Mouse (Mus musculus): ENCODE measurements around the gene Dusp28. TPM values are rescaled to one million over a fixed set of nuclear protein-coding genes. Genes with fewer than 3 reads are reported as not detected.

Gene Dusp28
- polyA plus RNA-seq, 1 experiment from 2014 or later: 10.3 TPM

GRCm38 (mm10) chr1:92879266-92879665, 27.5 kb upstream of the Dusp28 start:
- H3K27me3 ChIP-seq (replicated peaks): peaks cover 38% of the 10 kb centered on the region
- WGBS: 81% methylated on average over 12 of the region's 12 CpGs
- H3K9ac ChIP-seq: no peak overlapping the region
- H3K4me1 ChIP-seq (replicated peaks): peaks cover 9% of the 10 kb centered on the region; the same call in 1 of the 2 replicates
- ATAC-seq (ENCODE audit: insufficient number of reproducible peaks, low FRiP score): no peak
- H3K4me2 ChIP-seq: no peak overlapping the region
- no peak overlapping the region for H3K4me3 ChIP-seq
- no peaks in the 10 kb centered on the region for H3K36me3 ChIP-seq
- H3K27ac ChIP-seq (ENCODE audit: poor library complexity, severe bottlenecking): no peak overlapping the region
- no peaks in the 10 kb centered on the region for H3K9me3 ChIP-seq (replicated peaks)

- H3K4me3 ChIP-seq: no peak overlapping the region
- no peak for ATAC-seq (ENCODE audit: insufficient number of reproducible peaks, low FRiP score)
- no peak overlapping the region for H3K4me2 ChIP-seq
- WGBS: 78% methylated on average over 5 of the region's 5 CpGs
- H3K27ac ChIP-seq (ENCODE audit: poor library complexity, severe bottlenecking): no peak overlapping the region
- no peaks in the 10 kb centered on the region for H3K36me3 ChIP-seq
- H3K9ac ChIP-seq: no peak overlapping the region
- peaks cover 33% of the 10 kb centered on the region for H3K27me3 ChIP-seq (replicated peaks)
- peaks cover 9% of the 10 kb centered on the region; the same call in 1 of the 2 replicates for H3K4me1 ChIP-seq (replicated peaks)
- H3K9me3 ChIP-seq (replicated peaks): no peaks in the 10 kb centered on the region
These were observed 26.7 kb upstream of the Dusp28 start for GRCm38 (mm10) chr1:92880101-92880500.

GRCm38 (mm10) chr1:92881982-92882381, 24.8 kb upstream of the Dusp28 start:
- H3K9me3 ChIP-seq (replicated peaks): no peaks in the 10 kb centered on the region
- no peak for ATAC-seq (ENCODE audit: insufficient number of reproducible peaks, low FRiP score)
- H3K4me3 ChIP-seq: no peak overlapping the region
- peaks cover 27% of the 10 kb centered on the region for H3K27me3 ChIP-seq (replicated peaks)
- no peak overlapping the region for H3K27ac ChIP-seq (ENCODE audit: poor library complexity, severe bottlenecking)
- H3K4me1 ChIP-seq (replicated peaks): peaks cover 9% of the 10 kb centered on the region; the same call in 1 of the 2 replicates
- no peak overlapping the region for H3K9ac ChIP-seq
- H3K36me3 ChIP-seq: no peaks in the 10 kb centered on the region
- 84% methylated on average over 6 of the region's 6 CpGs for whole genome bisulfite sequencing
- no peak overlapping the region for H3K4me2 ChIP-seq

- H3K4me1 ChIP-seq (replicated peaks): no peaks in the 10 kb centered on the region
- H3K9me3 ChIP-seq (replicated peaks): no peaks in the 10 kb centered on the region
- no peak for ATAC-seq (ENCODE audit: insufficient number of reproducible peaks, low FRiP score)
- H3K27me3 ChIP-seq (replicated peaks): peaks cover 15% of the 10 kb centered on the region
- H3K27ac ChIP-seq (ENCODE audit: poor library complexity, severe bottlenecking): no peak overlapping the region
- no peak overlapping the region for H3K9ac ChIP-seq
- no peak overlapping the region for H3K4me3 ChIP-seq
- H3K36me3 ChIP-seq: no peaks in the 10 kb centered on the region
- H3K4me2 ChIP-seq: no peak overlapping the region
- WGBS: 69% methylated on average over 7 of the region's 7 CpGs
These were observed 17.7 kb upstream of the Dusp28 start for GRCm38 (mm10) chr1:92888901-92889655.

- WGBS: 55% methylated on average over 3 of the region's 3 CpGs
- H3K4me2 ChIP-seq: no peak overlapping the region
- H3K4me1 ChIP-seq (replicated peaks): no peaks in the 10 kb centered on the region
- ATAC-seq (ENCODE audit: insufficient number of reproducible peaks, low FRiP score): no peak
- H3K4me3 ChIP-seq: no peak overlapping the region
- no peak overlapping the region for H3K27ac ChIP-seq (ENCODE audit: poor library complexity, severe bottlenecking)
- no peak overlapping the region for H3K9ac ChIP-seq
- no peaks in the 10 kb centered on the region for H3K36me3 ChIP-seq
- no peaks in the 10 kb centered on the region for H3K9me3 ChIP-seq (replicated peaks)
- peaks cover 23% of the 10 kb centered on the region for H3K27me3 ChIP-seq (replicated peaks)
These were observed 14.0 kb upstream of the Dusp28 start for GRCm38 (mm10) chr1:92892791-92893190.

- H3K4me1 ChIP-seq (replicated peaks): no peaks in the 10 kb centered on the region
- no peak overlapping the region for H3K27ac ChIP-seq (ENCODE audit: poor library complexity, severe bottlenecking)
- ATAC-seq (ENCODE audit: insufficient number of reproducible peaks, low FRiP score): no peak
- H3K27me3 ChIP-seq (replicated peaks): peaks cover 15% of the 10 kb centered on the region
- H3K36me3 ChIP-seq: no peaks in the 10 kb centered on the region
- no peak overlapping the region for H3K4me3 ChIP-seq
- 53% methylated on average over 3 of the region's 3 CpGs for WGBS
- H3K4me2 ChIP-seq: no peak overlapping the region
- H3K9ac ChIP-seq: no peak overlapping the region
- H3K9me3 ChIP-seq (replicated peaks): no peaks in the 10 kb centered on the region
These were observed 12.9 kb upstream of the Dusp28 start for GRCm38 (mm10) chr1:92893896-92894295.

- 7% methylated on average over 3 of the region's 3 CpGs for WGBS
These were observed 11.7 kb upstream of the Dusp28 start for GRCm38 (mm10) chr1:92895089-92895488.

GRCm38 (mm10) chr1:92902786-92903185, 4.0 kb upstream of the Dusp28 start, which contains the start of gene Ankmy1:
Gene Ankmy1, minus strand, starts transcription at chr1:92902906.
- H3K36me3 ChIP-seq: no peaks in the 10 kb centered on the region
- no peak for ATAC-seq (ENCODE audit: insufficient number of reproducible peaks, low FRiP score)
- peaks cover 36% of the 10 kb centered on the region for H3K27me3 ChIP-seq (replicated peaks)
- H3K4me2 ChIP-seq: peak within 1 kb of the TSS; percentile 58
- H3K9me3 ChIP-seq (replicated peaks): no peaks in the 10 kb centered on the region
- 1% methylated on average over 15 of the region's 15 CpGs for WGBS
- 0 out of 2 replicates have a peak within 1 kb of the TSS, but pooled peaks have one; percentile 33 for H3K9ac ChIP-seq
- H3K27ac ChIP-seq (ENCODE audit: poor library complexity, severe bottlenecking): no peak within 1 kb of the TSS
- peaks cover 13% of the 10 kb centered on the region for H3K4me1 ChIP-seq (replicated peaks)
- peak within 1 kb of the TSS; percentile 27 for H3K4me3 ChIP-seq

More at GRCm38 (mm10) chr1:92895089-92895488, 11.7 kb upstream of the Dusp28 start:
- H3K4me2 ChIP-seq: no peak overlapping the region
- no peak overlapping the region for H3K9ac ChIP-seq
- no peaks in the 10 kb centered on the region for H3K9me3 ChIP-seq (replicated peaks)
- no peaks in the 10 kb centered on the region for H3K4me1 ChIP-seq (replicated peaks)
- H3K36me3 ChIP-seq: no peaks in the 10 kb centered on the region
- no peak overlapping the region for H3K27ac ChIP-seq (ENCODE audit: poor library complexity, severe bottlenecking)
- peaks cover 24% of the 10 kb centered on the region for H3K27me3 ChIP-seq (replicated peaks)
- H3K4me3 ChIP-seq: no peak overlapping the region
- ATAC-seq (ENCODE audit: insufficient number of reproducible peaks, low FRiP score): no peak

- Histone ChIP-seq H3K36me3 (no peaks in the 10 kb centered on the region), H3K27ac (ENCODE audit: poor library complexity, severe bottlenecking) (no peak overlapping the region), H3K9ac (no peak overlapping the region), H3K27me3 (replicated peaks) (peaks cover 36% of the 10 kb centered on the region), H3K4me3 (no peak overlapping the region), H3K4me2 (no peak overlapping the region), H3K9me3 (replicated peaks) (no peaks in the 10 kb centered on the region), H3K4me1 (replicated peaks) (peaks cover 17% of the 10 kb centered on the region)
- WGBS: 59% methylated on average over 4 of the region's 4 CpGs
- no peak for ATAC-seq (ENCODE audit: insufficient number of reproducible peaks, low FRiP score)
These were observed 3.2 kb upstream of the Dusp28 start for GRCm38 (mm10) chr1:92903627-92904026.

GRCm38 (mm10) chr1:92905703-92906310, 974 bp upstream of the Dusp28 start:
- no peaks in the 10 kb centered on the region for H3K9me3 ChIP-seq (replicated peaks)
- H3K4me2 ChIP-seq: no peak overlapping the region
- H3K36me3 ChIP-seq: no peaks in the 10 kb centered on the region
- peaks cover 22% of the 10 kb centered on the region for H3K27me3 ChIP-seq (replicated peaks)
- no peak overlapping the region for H3K27ac ChIP-seq (ENCODE audit: poor library complexity, severe bottlenecking)
- WGBS: 81% methylated on average over 2 of the region's 2 CpGs
- ATAC-seq (ENCODE audit: insufficient number of reproducible peaks, low FRiP score): no peak
- H3K4me3 ChIP-seq: no peak overlapping the region
- H3K9ac ChIP-seq: no peak overlapping the region
- peaks cover 26% of the 10 kb centered on the region for H3K4me1 ChIP-seq (replicated peaks)

- Histone ChIP-seq H3K9ac (0 out of 2 replicates have a peak overlapping the region, but pooled peaks have one; percentile 62), H3K4me2 (peak overlapping the region; percentile 77), H3K27me3 (replicated peaks) (0 out of 2 replicates have a peak, but pooled peaks cover 4% of the 10 kb centered on the region), H3K36me3 (no peaks in the 10 kb centered on the region), H3K9me3 (replicated peaks) (no peaks in the 10 kb centered on the region), H3K4me1 (replicated peaks) (peaks cover 35% of the 10 kb centered on the region), H3K27ac (ENCODE audit: poor library complexity, severe bottlenecking) (no peak overlapping the region), H3K4me3 (peak overlapping the region; percentile 74)
- no peak for ATAC-seq (ENCODE audit: insufficient number of reproducible peaks, low FRiP score)
- 41% methylated on average over 20 of the region's 20 CpGs for whole genome bisulfite sequencing
These were observed 1.0 kb downstream of the Dusp28 start for GRCm38 (mm10) chr1:92907632-92908360.

Measured in heart, embryonic 12.5 days (tissue).